Mouse (Mus musculus) heart, embryonic 12.5 days (tissue): Measurements from ENCODE around the gene Tarm1. TPM values are rescaled to one million over a fixed set of nuclear protein-coding genes. Genes with fewer than 3 reads are reported as not detected.

Experiments used
- ATAC-seq: fragments of 200-750 bp; cut with Nextera tagmentation; 2 replicates; pipeline ENCODE4 v1.8.0; 2017; ENCODE audit warnings: moderate TSS enrichment, moderate library complexity; ENCODE audit not compliant: insufficient number of reproducible peaks, low FRiP score
- H3K27ac ChIP-seq: fragments of 300-500 bp; sonication (generic); 2 replicates; pipeline ENCODE4 v1.5.1; 2016; ENCODE audit warnings: mild to moderate bottlenecking, moderate library complexity; ENCODE audit not compliant: poor library complexity, severe bottlenecking
- H3K27me3 ChIP-seq: fragments of 300-500 bp; sonication (generic); replicated peaks from 2 replicates; pipeline ENCODE4 v1.6.1; 2016; ENCODE audit warnings: mild to moderate bottlenecking, moderate library complexity
- H3K36me3 ChIP-seq: fragments of 300-500 bp; sonication (generic); 2 replicates; pipeline ENCODE4 v1.6.1; 2016; ENCODE audit warnings: mild to moderate bottlenecking, moderate library complexity
- H3K4me1 ChIP-seq: fragments of 300-500 bp; sonication (generic); replicated peaks from 2 replicates; pipeline ENCODE4 v1.6.1; 2016; ENCODE audit warnings: mild to moderate bottlenecking
- H3K4me2 ChIP-seq: fragments of 300-500 bp; sonication (generic); 2 replicates; pipeline ENCODE4 v1.6.1; 2016; ENCODE audit warnings: mild to moderate bottlenecking, moderate library complexity
- H3K4me3 ChIP-seq: fragments of 300-500 bp; sonication (generic); 2 replicates; pipeline ENCODE4 v1.5.1; 2016; ENCODE audit warnings: mild to moderate bottlenecking
- H3K9ac ChIP-seq: fragments of 300-500 bp; sonication (generic); 2 replicates; pipeline ENCODE4 v1.6.1; 2016; ENCODE audit warnings: mild to moderate bottlenecking, moderate library complexity
- H3K9me3 ChIP-seq: fragments of 300-500 bp; sonication (generic); replicated peaks from 2 replicates; pipeline ENCODE4 v1.6.1; 2016; ENCODE audit warnings: mild to moderate bottlenecking, moderate library complexity
- WGBS: fragments of 180-500 bp; shearing (Covaris S2); methylation state at CpG from one replicate; pipeline ENCODE4 v1.1.7; 2016; 5-methylcytosine and 5-hydroxymethylcytosine counted together
- polyA plus RNA-seq: library from polyadenylated mRNA; unstranded; fragments of >200 nt; fragmentation: Nextera tagmentation; extraction: Ambion mirVana; gene quantifications from 2 replicates; pipeline ENCODE4 v1.2.1, GENCODE M21; 2016

Gene Tarm1
- polyA plus RNA-seq, 1 experiment from 2014 or later: not detected

DNA sequence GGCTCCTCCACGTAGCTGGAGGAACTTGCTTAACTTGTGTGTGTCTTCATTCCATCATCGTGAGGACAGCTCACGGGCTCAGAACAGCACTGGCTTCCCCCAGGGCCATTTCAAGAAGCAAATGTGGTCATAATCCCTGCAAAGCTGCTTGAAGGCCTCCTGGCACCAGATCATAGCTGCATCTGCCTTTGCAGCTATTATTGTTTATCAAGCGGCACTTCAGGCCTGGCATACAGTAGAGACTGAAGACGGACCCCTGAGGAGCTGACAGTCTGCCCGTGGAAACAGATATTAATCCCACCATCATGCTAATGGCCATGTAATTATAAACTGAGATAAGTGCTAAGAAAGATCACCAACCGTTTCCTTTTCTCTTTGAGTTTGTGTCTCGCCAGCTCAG, 61.9 kb downstream of the Tarm1 start:
- no peak overlapping the region for H3K9ac ChIP-seq
- H3K27me3 ChIP-seq: no peaks in the 10 kb centered on the region
- no peak for ATAC-seq
- H3K4me3 ChIP-seq: no peak overlapping the region
- no peak overlapping the region for H3K27ac ChIP-seq
- no peak overlapping the region for H3K4me2 ChIP-seq
- 65% methylated on average over 8 of the region's 8 CpGs for WGBS
- no peaks in the 10 kb centered on the region for H3K36me3 ChIP-seq
- peaks cover 6% of the 10 kb centered on the region for H3K4me1 ChIP-seq
- H3K9me3 ChIP-seq: no peaks in the 10 kb centered on the region

DNA sequence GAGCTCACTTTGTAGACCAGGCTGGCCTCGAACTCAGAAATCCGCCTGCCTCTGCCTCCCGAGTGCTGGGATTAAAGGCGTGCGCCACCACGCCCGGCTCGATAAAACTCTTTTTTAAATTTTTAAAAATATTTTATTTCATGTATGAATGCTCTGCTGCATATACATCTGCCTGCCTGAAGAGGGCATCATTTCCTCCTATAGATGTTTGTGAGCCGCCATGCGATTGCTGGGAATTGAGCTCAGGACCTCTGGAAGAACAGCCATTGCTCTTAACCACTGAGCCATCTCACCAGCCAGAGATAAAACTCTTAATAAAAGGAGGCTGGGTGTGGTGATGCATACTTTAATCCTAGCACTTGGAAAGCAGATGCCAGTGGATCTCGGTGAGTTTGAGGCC, 62.4 kb downstream of the Tarm1 start:
- Histone ChIP-seq H3K9ac (no peak overlapping the region), H3K27me3 (no peaks in the 10 kb centered on the region), H3K9me3 (no peaks in the 10 kb centered on the region), H3K4me2 (no peak overlapping the region), H3K36me3 (no peaks in the 10 kb centered on the region), H3K4me1 (peaks cover 6% of the 10 kb centered on the region), H3K27ac (no peak overlapping the region), H3K4me3 (no peak overlapping the region)
- no peak for ATAC-seq
- WGBS: 78% methylated on average over 11 of the region's 11 CpGs

- no peak overlapping the region; the same call in 1 of the 2 replicates for H3K9ac ChIP-seq
- H3K4me1 ChIP-seq: peaks cover 6% of the 10 kb centered on the region
- ATAC-seq: no peak
- WGBS: 39% methylated on average over 5 of the region's 5 CpGs
- H3K27ac ChIP-seq: no peak overlapping the region
- H3K27me3 ChIP-seq: no peaks in the 10 kb centered on the region
- H3K36me3 ChIP-seq: no peaks in the 10 kb centered on the region
- no peaks in the 10 kb centered on the region for H3K9me3 ChIP-seq
- no peak overlapping the region for H3K4me2 ChIP-seq
- no peak overlapping the region for H3K4me3 ChIP-seq
Observed at GRCm38 (mm10) chr7:3437941-3438340, 64.5 kb downstream of the Tarm1 start.

Other genes starting within 250 kb of the Tarm1 start
- 186 and 202 TPM in 2 replicates for gene Myadm, start 213.5 kb downstream of the Tarm1 start, polyA plus RNA-seq
- 0.14 and 0.19 TPM in 2 replicates for gene Prkcg, start 213.4 kb downstream of the Tarm1 start, polyA plus RNA-seq
- gene Cacng7, start 169.7 kb downstream of the Tarm1 start, polyA plus RNA-seq: 0.17 and 0.32 TPM in 2 replicates
- 1.6 and 1.9 TPM in 2 replicates for gene Cacng8, start 111.9 kb downstream of the Tarm1 start, polyA plus RNA-seq
- gene Cacng6, start 78.4 kb downstream of the Tarm1 start, polyA plus RNA-seq: 23.1 and 23.5 TPM in 2 replicates
- 0.09 and 0.23 TPM in 2 replicates for gene Oscar, start 113.5 kb upstream of the Tarm1 start, polyA plus RNA-seq
- 550 and 560 TPM in 2 replicates for gene Ndufa3, start 114.7 kb upstream of the Tarm1 start, polyA plus RNA-seq
- gene Tfpt, start 127.3 kb upstream of the Tarm1 start, polyA plus RNA-seq: 18.6 and 19.8 TPM in 2 replicates
- gene Prpf31, start 127.4 kb upstream of the Tarm1 start, polyA plus RNA-seq: 63.7 and 68.0 TPM in 2 replicates
- 35.8 and 41.9 TPM in 2 replicates for gene Cnot3, start 142.6 kb upstream of the Tarm1 start, polyA plus RNA-seq
- gene Leng1, start 163.2 kb upstream of the Tarm1 start, polyA plus RNA-seq: 20.5 and 21.4 TPM in 2 replicates
- 4.4 and 4.6 TPM in 2 replicates for gene Tmc4, start 174.9 kb upstream of the Tarm1 start, polyA plus RNA-seq
- gene Tsen34, start 190.2 kb upstream of the Tarm1 start, polyA plus RNA-seq: 206 and 218 TPM in 2 replicates
- gene Mboat7, start 190.9 kb upstream of the Tarm1 start, polyA plus RNA-seq: 40.7 TPM in 2 replicates
- gene Rps9, start 201.4 kb upstream of the Tarm1 start, polyA plus RNA-seq: 866 and 893 TPM in 2 replicates
- 0.04 and 0.12 TPM in 2 replicates for gene Pirb, start 217.8 kb upstream of the Tarm1 start, polyA plus RNA-seq